Mouse (Mus musculus) ES-Bruce4 (cell line): ENCODE results near the gene Rab22a.

Source experiments
- CTCF ChIP-seq: IDR thresholded peaks from one replicate; pipeline ENCODE4 v1.8.1; 2011; ENCODE audit warnings: low read depth, low read length
- EP300 ChIP-seq: IDR thresholded peaks from 2 replicates; pipeline ENCODE4 v1.6.1; 2011; ENCODE audit warnings: low read depth, low read length; ENCODE audit not compliant: insufficient read depth
- POLR2A ChIP-seq: IDR thresholded peaks from one replicate; pipeline ENCODE4 v1.8.1; 2011; ENCODE audit warnings: low read length; ENCODE audit not compliant: insufficient read depth

DNA sequence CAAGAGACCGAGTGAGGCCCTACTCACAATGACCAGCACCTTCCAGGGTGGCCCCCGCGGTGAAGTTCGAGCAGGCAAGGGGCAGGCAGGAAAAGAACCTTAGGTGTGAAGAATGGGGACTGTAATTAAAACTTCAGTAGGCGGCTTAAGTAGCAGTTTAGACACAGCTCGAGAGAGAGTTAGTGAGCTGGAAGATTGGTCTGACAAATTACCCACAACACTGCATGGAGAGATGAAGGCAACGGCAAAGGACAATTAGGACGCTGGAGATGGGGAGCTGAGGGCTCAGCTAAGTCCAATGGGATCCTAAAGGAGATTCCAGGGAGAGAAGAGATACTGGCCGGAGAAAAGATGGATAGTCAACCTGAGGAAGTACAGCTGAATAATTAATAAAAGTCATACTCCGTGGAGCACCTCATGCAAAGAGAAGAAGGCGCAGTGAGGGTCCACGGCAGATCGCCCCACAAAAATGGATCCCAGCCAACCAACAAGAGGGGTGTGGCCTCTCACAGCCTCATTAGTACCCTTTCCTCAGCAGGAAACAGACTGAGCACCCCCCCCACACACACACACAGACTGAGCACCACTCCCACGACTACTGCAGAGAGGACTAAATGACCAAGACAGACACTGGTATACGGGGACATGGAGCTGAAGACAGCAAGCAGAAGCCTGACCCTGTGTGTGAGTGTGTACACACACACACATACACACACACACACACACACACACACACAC lies 17.1 kb upstream of the Rab22a start:
- no peak for TF ChIP-seq CTCF
- no peak for TF ChIP-seq POLR2A
- no peak for TF ChIP-seq EP300
